Mouse (Mus musculus) thymus, postnatal 14 days (tissue): Measurements from ENCODE around the gene Srgn.
A peak's percentile ranks its signal among the peaks of the same experiment; 100 is the strongest.
"Not testable (repeated sequence)": the region's sequence is repeated elsewhere in the genome, so short reads cannot be mapped to it uniquely, and the experiment has no call there.

Source experiments
- DNase-seq: peaks from one replicate; pipeline ENCODE4 v3.0.0; 2021

Gene Srgn

GRCm38 (mm10) chr10:62520911-62521310, 6.3 kb downstream of the Srgn start:
- no peak for DNase-seq

- DNase-seq: no peak
Measured at GRCm38 (mm10) chr10:62517511-62517910, 9.7 kb downstream of the Srgn start.

- DNase-seq: no peak
Measured at GRCm38 (mm10) chr10:62512855-62513254, 14.4 kb downstream of the Srgn start.

- no peak for DNase-seq
Measured at GRCm38 (mm10) chr10:62511528-62511927, 15.7 kb downstream of the Srgn start.

GRCm38 (mm10) chr10:62509032-62509656, 18.1 kb downstream of the Srgn start:
- DNase-seq: no peak

- peak; percentile 39 for DNase-seq
Measured at GRCm38 (mm10) chr10:62508459-62508858, 18.8 kb downstream of the Srgn start.

GRCm38 (mm10) chr10:62507591-62508308, 19.5 kb downstream of the Srgn start:
- peak; percentile 66 for DNase-seq

GRCm38 (mm10) chr10:62507071-62507470, 20.2 kb downstream of the Srgn start:
- no peak for DNase-seq

GRCm38 (mm10) chr10:62506019-62506556, 21.2 kb downstream of the Srgn start:
- peak; percentile 51 for DNase-seq

- DNase-seq: no peak
Measured at GRCm38 (mm10) chr10:62505224-62505983, 21.8 kb downstream of the Srgn start.

- DNase-seq: no peak
Measured at GRCm38 (mm10) chr10:62503836-62504628, 23.2 kb downstream of the Srgn start.

GRCm38 (mm10) chr10:62503353-62503752, 23.9 kb downstream of the Srgn start:
- DNase-seq: peak; percentile 23

- no peak for DNase-seq
Measured at GRCm38 (mm10) chr10:62501951-62502350, 25.3 kb downstream of the Srgn start.

- peak; percentile 55 for DNase-seq
Measured at GRCm38 (mm10) chr10:62500916-62501615, 26.2 kb downstream of the Srgn start.

- DNase-seq: peak; percentile 81
Measured at GRCm38 (mm10) chr10:62500088-62500915, 26.9 kb downstream of the Srgn start.

GRCm38 (mm10) chr10:62491681-62492080, 35.6 kb downstream of the Srgn start:
- DNase-seq: not testable (repeated sequence)

GRCm38 (mm10) chr10:62488266-62488665, 39.0 kb downstream of the Srgn start:
- peak; percentile 47 for DNase-seq

- DNase-seq: peak; percentile 99
Measured at GRCm38 (mm10) chr10:62486618-62487415, 40.4 kb downstream of the Srgn start, which contains the start of gene Vps26a. Gene Vps26a (minus strand): TSS chr10:62486805.

GRCm38 (mm10) chr10:62485878-62486582, 41.2 kb downstream of the Srgn start:
- peak; percentile 18 for DNase-seq
